Mouse (Mus musculus): ENCODE data around the gene 3110082J24Rik. TPM values are rescaled to one million over a fixed set of nuclear protein-coding genes. Genes with fewer than 3 reads are reported as not detected.

3110082J24Rik gene
- total and polyA plus RNA-seq, 3 experiments = not detected

- DNase-seq (ENCODE audit: low read depth, low spot score) = no peak
- no peaks in the 10 kb centered on the region for H3K9me3 ChIP-seq (replicated peaks; ENCODE audit: insufficient read depth, low read length)
Measured at GRCm38 (mm10) chr5:30104339-30104738, 1.5 kb downstream of the 3110082J24Rik start.

GRCm38 (mm10) chr5:30103340-30103739, 2.5 kb downstream of the 3110082J24Rik start:
- no peaks in the 10 kb centered on the region for H3K79me2 ChIP-seq (ENCODE audit: control insufficient read depth, insufficient read depth, low read length, poor library complexity)
- no peak for DNase-seq (ENCODE audit: low read depth, low spot score)
- no peak for TF ChIP-seq MAZ (IDR thresholded peaks at IDR 0.05; ENCODE audit: low read depth, low read length)
- no peak for TF ChIP-seq SMC3 (IDR thresholded peaks at IDR 0.05; ENCODE audit: low read depth, low read length)
- TF ChIP-seq ZMIZ1 (IDR thresholded peaks at IDR 0.05; ENCODE audit: low read depth, low read length) = no peak
- no peak for TF ChIP-seq CHD1 (IDR thresholded peaks at IDR 0.05; ENCODE audit: low read depth, low read length)
- no peak for TF ChIP-seq MAFK (IDR thresholded peaks at IDR 0.05; ENCODE audit: borderline replicate concordance, low read depth, low read length)
- no peak for TF ChIP-seq MAX (IDR thresholded peaks at IDR 0.05; ENCODE audit: low read length)
- no peak for TF ChIP-seq MYB (IDR thresholded peaks at IDR 0.05; ENCODE audit: low read depth, low read length)
- no peak for TF ChIP-seq USF1 (IDR thresholded peaks at IDR 0.05; ENCODE audit: low read depth, low read length)
- no peak for TF ChIP-seq RAD21 (IDR thresholded peaks at IDR 0.05; ENCODE audit: low read depth, low read length)
- no peak for TF ChIP-seq TAL1 (IDR thresholded peaks at IDR 0.05; ENCODE audit: low read length)
- H3K27ac ChIP-seq (ENCODE audit: control insufficient read depth, low read depth, low read length) = no peak overlapping the region
- H3K27me3 ChIP-seq (ENCODE audit: control insufficient read depth in 1 of 2, insufficient read depth in 2 of 2, low read length in 2 of 2) = no peaks in the 10 kb centered on the region; a peak in 1 of 4 replicates
- H3K4me1 ChIP-seq (ENCODE audit: control insufficient read depth in 1 of 2, insufficient read depth in 2 of 2, low read length in 2 of 2) = no peaks in the 10 kb centered on the region
- no peak overlapping the region for H3K9ac ChIP-seq (ENCODE audit: control insufficient read depth, low read depth, low read length, poor library complexity, severe bottlenecking)
- H3K4me3 ChIP-seq (ENCODE audit: control insufficient read depth in 1 of 2, insufficient read depth in 1 of 2, low read depth in 2 of 2, low read length in 2 of 2) = no peak overlapping the region
- H3K9me3 ChIP-seq (replicated peaks; ENCODE audit: insufficient read depth, low read length) = no peaks in the 10 kb centered on the region
- no peaks in the 10 kb centered on the region for H3K36me3 ChIP-seq (ENCODE audit: control insufficient read depth in 1 of 2, insufficient read depth in 2 of 2, low read length in 2 of 2)

More at GRCm38 (mm10) chr5:30104339-30104738, 1.5 kb downstream of the 3110082J24Rik start:
- Histone ChIP-seq H3K36me3 (ENCODE audit: control insufficient read depth in 1 of 2, insufficient read depth in 2 of 2, low read length in 2 of 2) (no peaks in the 10 kb centered on the region), H3K79me2 (ENCODE audit: control insufficient read depth, insufficient read depth, low read length, poor library complexity) (no peaks in the 10 kb centered on the region), H3K9ac (ENCODE audit: control insufficient read depth, low read depth, low read length, poor library complexity, severe bottlenecking) (no peak overlapping the region), H3K27me3 (ENCODE audit: control insufficient read depth in 1 of 2, insufficient read depth in 2 of 2, low read length in 2 of 2) (no peaks in the 10 kb centered on the region; a peak in 1 of 4 replicates), H3K27ac (ENCODE audit: control insufficient read depth, low read depth, low read length) (no peak overlapping the region), H3K4me3 (ENCODE audit: control insufficient read depth in 1 of 2, insufficient read depth in 1 of 2, low read depth in 2 of 2, low read length in 2 of 2) (no peak overlapping the region), H3K4me1 (ENCODE audit: control insufficient read depth in 1 of 2, insufficient read depth in 2 of 2, low read length in 2 of 2) (no peaks in the 10 kb centered on the region)
- TF ChIP-seq RAD21 (IDR thresholded peaks at IDR 0.05; ENCODE audit: low read depth, low read length) = peak; percentile 12; the same call in 1 of the 2 replicates
- peak; percentile 27 to 50 (median 38); a peak in 5 of 6 replicates for TF ChIP-seq CTCF (IDR thresholded peaks at IDR 0.05 in 2 of 3, conservative IDR thresholded peaks at IDR 0.05 in 1 of 3; ENCODE audit: control insufficient read depth in 1 of 3, insufficient read depth in 1 of 3, low read depth in 2 of 3, low read length in 3 of 3, poor library complexity in 1 of 3, severe bottlenecking in 1 of 3)
- no peak for TF ChIP-seq USF2 (IDR thresholded peaks at IDR 0.05; ENCODE audit: borderline replicate concordance in 1 of 2, insufficient read depth in 1 of 2, low read depth in 1 of 2, low read length in 2 of 2)

- Histone ChIP-seq H3K4me3 (ENCODE audit: control insufficient read depth in 1 of 2, insufficient read depth in 1 of 2, low read depth in 2 of 2, low read length in 2 of 2) (no peak overlapping the region), H3K27me3 (ENCODE audit: control insufficient read depth in 1 of 2, insufficient read depth in 2 of 2, low read length in 2 of 2) (no peaks in the 10 kb centered on the region)
- TF ChIP-seq POLR2AphosphoS5 (IDR thresholded peaks at IDR 0.05; ENCODE audit: borderline replicate concordance, low read depth, low read length) = peak; percentile 78; the same call in 1 of the 2 replicates
- TF ChIP-seq ETS1 (IDR thresholded peaks at IDR 0.05; ENCODE audit: low read depth, low read length) = no peak
- no peak for TF ChIP-seq TAL1 (IDR thresholded peaks at IDR 0.05; ENCODE audit: low read length)
Measured at GRCm38 (mm10) chr5:30098260-30098659, 7.6 kb downstream of the 3110082J24Rik start.

More at GRCm38 (mm10) chr5:30098260-30098659, 7.6 kb downstream of the 3110082J24Rik start:
- Histone ChIP-seq H3K36me3 (ENCODE audit: control insufficient read depth in 1 of 2, insufficient read depth in 2 of 2, low read length in 2 of 2) (no peaks in the 10 kb centered on the region), H3K27ac (ENCODE audit: control insufficient read depth, low read depth, low read length) (no peak overlapping the region), H3K4me1 (ENCODE audit: control insufficient read depth in 1 of 2, insufficient read depth in 2 of 2, low read length in 2 of 2) (no peaks in the 10 kb centered on the region), H3K9ac (ENCODE audit: control insufficient read depth, low read depth, low read length, poor library complexity, severe bottlenecking) (no peak overlapping the region), H3K79me2 (ENCODE audit: control insufficient read depth, insufficient read depth, low read length, poor library complexity) (no peaks in the 10 kb centered on the region), H3K9me3 (replicated peaks; ENCODE audit: insufficient read depth, low read length) (no peaks in the 10 kb centered on the region)
- DNase-seq (ENCODE audit: low read depth, low spot score) = no peak
